In genomic region chr5:43845083-43845482, GRCm38 (mm10) we compare ENCODE assay signal across 15 mouse cellular contexts. TPM values are rescaled to one million over a fixed set of nuclear protein-coding genes. Genes with fewer than 3 reads are reported as not detected.
A peak's percentile ranks its signal among the peaks of the same experiment; 100 is the strongest.
DNase-seq lines count a peak whose midpoint lies in the region.
"Had no signal": no experiment of that assay in that cellular context is flagged by ENCODE, and none has a peak within 500 bp of the region (broad histone marks: within the 10 kb centered on the region; RNA-seq: fewer than 3 reads in every experiment).

No protein-coding gene starts in this region.

- peaks cover 14% of the 10 kb centered on the region; the same call in 1 of the 2 replicates for H3K4me1 ChIP-seq in brown adipose tissue, adult 24 weeks (ENCODE audit: control insufficient read depth, insufficient read depth, insufficient read length, low read length)
- H3K4me1 ChIP-seq: forebrain, embryonic 13.5 days had no signal

- peak overlapping the region; percentile 87 for H3K27ac ChIP-seq in brown adipose tissue, adult 24 weeks (replicated peaks; ENCODE audit: low read depth, low read length)
- H3K27ac ChIP-seq: embryonic facial prominence, embryonic 10.5 days; forebrain, embryonic 13.5 days; hindbrain, embryonic 14.5 days had no signal

- no peak overlapping the region for H3K4me3 ChIP-seq in brown adipose tissue, adult 24 weeks (ENCODE audit: insufficient read depth, low read depth, low read length)
- H3K4me3 ChIP-seq: embryonic facial prominence, embryonic 10.5 days; forebrain, embryonic 13.5 days had no signal

- DNase-seq in gastrocnemius, adult 18-20 months (ENCODE audit: low spot score) = peak; percentile 33
- no peak for DNase-seq in gastrocnemius, postnatal 10 days
- peak; percentile 43 to 54 for DNase-seq in heart, adult 18-20 months
- DNase-seq in heart, adult 9 months (ENCODE audit: low spot score in 2 of 2) = no peak
- peak; percentile 36 to 38 for DNase-seq in right cerebral cortex, postnatal 10 days (ENCODE audit: low spot score in 2 of 2)
- DNase-seq in right cerebral cortex, postnatal 14 days = no peak
- DNase-seq: adrenal gland, adult 2 months; adrenal gland, postnatal 25 days; cerebellum, adult 9-10 months; forebrain, postnatal 0 days; kidney, adult 8-10 months had no signal

RNA-seq across cellular contexts. Expression of gene Cd38, which starts 23.3 kb away (rescaled TPM):
- 1 to 10 TPM; 1.7 to 2.1 TPM for total RNA-seq in gastrocnemius, adult 18-20 months (2021)
- total RNA-seq in gastrocnemius, postnatal 10 days (2021) = 1 to 10 TPM; 5.6 to 7.6 TPM
- total RNA-seq in heart, adult 18-20 months (2021) = 1 to 10 TPM; 5.8 to 6.3 TPM
- 3.8 and 4.9 TPM in 2 replicates for polyA plus RNA-seq in brown adipose tissue, adult 24 weeks (2012; ENCODE audit: insufficient read depth, insufficient read length, missing spikeins)

RNA-seq across cellular contexts. Expression of gene Fbxl5, which starts 23.6 kb away (rescaled TPM):
- total RNA-seq in gastrocnemius, adult 18-20 months (2021) = 10 to 100 TPM; 31.5 to 38.6 TPM
- total RNA-seq in gastrocnemius, postnatal 10 days (2021) = 10 to 100 TPM; 27.7 to 32.5 TPM
- total RNA-seq in heart, adult 18-20 months (2021) = 10 to 100 TPM; 39.0 to 42.3 TPM
- polyA plus RNA-seq in brown adipose tissue, adult 24 weeks (2012; ENCODE audit: insufficient read depth, insufficient read length, missing spikeins) = 28.8 and 32.7 TPM in 2 replicates

RNA-seq across cellular contexts. Expression of gene Bst1, which starts 26.4 kb away (rescaled TPM):
- total RNA-seq in gastrocnemius, adult 18-20 months (2021) = not detected
- under 1 TPM; 0.26 to 0.47 TPM for total RNA-seq in gastrocnemius, postnatal 10 days (2021)
- total RNA-seq in heart, adult 18-20 months (2021) = 1 to 10 TPM; 1.9 to 4.2 TPM
- polyA plus RNA-seq in brown adipose tissue, adult 24 weeks (2012; ENCODE audit: insufficient read depth, insufficient read length, missing spikeins) = 0.75 TPM in 1 of 2 replicates, not detected in the other
- polyA plus RNA-seq: forebrain, embryonic 13.5 days; hindbrain, embryonic 14.5 days had no signal

Comparison
In these comparisons a context has a peak if more than half of its experiments do, and no peak if none do; other contexts are left out.
1. DNase-seq: peak in gastrocnemius, adult 18-20 months (single experiment), heart, adult 18-20 months (2 of 2) and right cerebral cortex, postnatal 10 days (2 of 2); none in gastrocnemius, postnatal 10 days (single experiment), heart, adult 9 months (0 of 2) and right cerebral cortex, postnatal 14 days (single experiment).